Mouse (Mus musculus): Measurements from ENCODE around the gene Hist1h3h. TPM values are rescaled to one million over a fixed set of nuclear protein-coding genes. Genes with fewer than 3 reads are reported as not detected.
"Not testable (repeated sequence)": the region's sequence is repeated elsewhere in the genome, so short reads cannot be mapped to it uniquely, and the experiment has no call there.

Gene Hist1h3h
- polyA plus RNA-seq, 1 experiment from 2014 or later, result 4.4 TPM

- peak overlapping the region; percentile 79 for H3K27ac ChIP-seq (ENCODE audit: low read depth, low read length)
- peaks cover 13% of the 10 kb centered on the region for H3K4me1 ChIP-seq (ENCODE audit: control insufficient read depth, insufficient read depth, low read length)
- no peak for ATAC-seq (replicated peaks; ENCODE audit: insufficient number of reproducible peaks, low FRiP score, low TSS enrichment)
- H3K4me2 ChIP-seq, result peak overlapping the region; percentile 79
- H3K36me3 ChIP-seq (ENCODE audit: control insufficient read depth, insufficient read depth, low read length), result no peaks in the 10 kb centered on the region
- H3K27me3 ChIP-seq (ENCODE audit: control insufficient read depth, insufficient read depth, low read length), result no peaks in the 10 kb centered on the region
- WGBS (ENCODE audit: insufficient replicate concordance), result 6% methylated on average over 5 of the region's 5 CpGs
- peak overlapping the region; percentile 57 for H3K4me3 ChIP-seq (ENCODE audit: low read depth, low read length)
- no peaks in the 10 kb centered on the region for H3K9me3 ChIP-seq (replicated peaks; ENCODE audit: control insufficient read depth, low read length)
- H3K9ac ChIP-seq (ENCODE audit: low read depth, low read length), result peak overlapping the region; percentile 72
Observed at GRCm38 (mm10) chr13:21749387-21750158, 32.1 kb downstream of the Hist1h3h start.

GRCm38 (mm10) chr13:21750159-21751017 lies 32.9 kb downstream of the Hist1h3h start, which contains the start of gene Hist1h4k:
Hist1h4k (minus strand) TSS chr13:21750505.
- peak within 1 kb of the TSS; percentile 57 for H3K4me3 ChIP-seq (ENCODE audit: low read depth, low read length)
- not testable (repeated sequence) for H3K36me3 ChIP-seq (ENCODE audit: control insufficient read depth, insufficient read depth, low read length); H3K27me3 ChIP-seq (ENCODE audit: control insufficient read depth, insufficient read depth, low read length); H3K9me3 ChIP-seq (replicated peaks; ENCODE audit: control insufficient read depth, low read length)
- peak within 1 kb of the TSS; percentile 72 for H3K9ac ChIP-seq (ENCODE audit: low read depth, low read length)
- H3K4me2 ChIP-seq, result peak within 1 kb of the TSS; percentile 79
- WGBS (ENCODE audit: insufficient replicate concordance), result under 1% methylated on average over 45 of the region's 56 CpGs
- peaks cover 13% of the 10 kb centered on the region for H3K4me1 ChIP-seq (ENCODE audit: control insufficient read depth, insufficient read depth, low read length)
- peak; percentile 85 for ATAC-seq (replicated peaks; ENCODE audit: insufficient number of reproducible peaks, low FRiP score, low TSS enrichment)
- H3K27ac ChIP-seq (ENCODE audit: low read depth, low read length), result peak within 1 kb of the TSS; percentile 91

- no peak overlapping the region; the same call in 1 of the 2 replicates for H3K9ac ChIP-seq (ENCODE audit: low read depth, low read length)
Observed at GRCm38 (mm10) chr13:21751417-21751816, 34.0 kb downstream of the Hist1h3h start.

GRCm38 (mm10) chr13:21751827-21752226 lies 34.4 kb downstream of the Hist1h3h start:
- Histone ChIP-seq H3K4me1 (ENCODE audit: control insufficient read depth, insufficient read depth, low read length) (peaks cover 13% of the 10 kb centered on the region), H3K9ac (ENCODE audit: low read depth, low read length) (peak overlapping the region; percentile 22; the same call in 1 of the 2 replicates), H3K4me3 (ENCODE audit: low read depth, low read length) (no peak overlapping the region), H3K27me3 (ENCODE audit: control insufficient read depth, insufficient read depth, low read length) (no peaks in the 10 kb centered on the region), H3K9me3 (replicated peaks; ENCODE audit: control insufficient read depth, low read length) (no peaks in the 10 kb centered on the region), H3K27ac (ENCODE audit: low read depth, low read length) (peak overlapping the region; percentile 85), H3K36me3 (ENCODE audit: control insufficient read depth, insufficient read depth, low read length) (no peaks in the 10 kb centered on the region), H3K4me2 (peak overlapping the region; percentile 62; the same call in 1 of the 2 replicates)
- WGBS (ENCODE audit: insufficient replicate concordance), result 39% methylated on average over 3 of the region's 3 CpGs
- no peak for ATAC-seq (replicated peaks; ENCODE audit: insufficient number of reproducible peaks, low FRiP score, low TSS enrichment)

More at GRCm38 (mm10) chr13:21751417-21751816, 34.0 kb downstream of the Hist1h3h start:
- no peaks in the 10 kb centered on the region for H3K9me3 ChIP-seq (replicated peaks; ENCODE audit: control insufficient read depth, low read length)
- ATAC-seq (replicated peaks; ENCODE audit: insufficient number of reproducible peaks, low FRiP score, low TSS enrichment), result no peak
- H3K4me1 ChIP-seq (ENCODE audit: control insufficient read depth, insufficient read depth, low read length), result peaks cover 13% of the 10 kb centered on the region
- no peaks in the 10 kb centered on the region for H3K36me3 ChIP-seq (ENCODE audit: control insufficient read depth, insufficient read depth, low read length)
- H3K4me2 ChIP-seq, result no peak overlapping the region
- no peak overlapping the region for H3K4me3 ChIP-seq (ENCODE audit: low read depth, low read length)
- peak overlapping the region; percentile 85; the same call in 1 of the 2 replicates for H3K27ac ChIP-seq (ENCODE audit: low read depth, low read length)
- H3K27me3 ChIP-seq (ENCODE audit: control insufficient read depth, insufficient read depth, low read length), result no peaks in the 10 kb centered on the region

GRCm38 (mm10) chr13:21752356-21752755 lies 34.9 kb downstream of the Hist1h3h start:
- Histone ChIP-seq H3K4me3 (ENCODE audit: low read depth, low read length) (no peak overlapping the region), H3K9me3 (replicated peaks; ENCODE audit: control insufficient read depth, low read length) (no peaks in the 10 kb centered on the region), H3K27me3 (ENCODE audit: control insufficient read depth, insufficient read depth, low read length) (no peaks in the 10 kb centered on the region), H3K4me2 (peak overlapping the region; percentile 62), H3K4me1 (ENCODE audit: control insufficient read depth, insufficient read depth, low read length) (peaks cover 13% of the 10 kb centered on the region), H3K27ac (ENCODE audit: low read depth, low read length) (peak overlapping the region; percentile 85), H3K36me3 (ENCODE audit: control insufficient read depth, insufficient read depth, low read length) (no peaks in the 10 kb centered on the region), H3K9ac (ENCODE audit: low read depth, low read length) (no peak overlapping the region)
- 43% methylated on average over 3 of the region's 3 CpGs for WGBS (ENCODE audit: insufficient replicate concordance)
- no peak for ATAC-seq (replicated peaks; ENCODE audit: insufficient number of reproducible peaks, low FRiP score, low TSS enrichment)

GRCm38 (mm10) chr13:21753051-21753523 lies 35.6 kb downstream of the Hist1h3h start:
- peaks cover 13% of the 10 kb centered on the region for H3K4me1 ChIP-seq (ENCODE audit: control insufficient read depth, insufficient read depth, low read length)

GRCm38 (mm10) chr13:21753524-21754285 lies 36.2 kb downstream of the Hist1h3h start, which contains the start of the genes Hist1h2ak and Hist1h2bn:
Hist1h2ak (minus strand) TSS chr13:21753827.
Hist1h2bn (plus strand) TSS chr13:21754123.
- H3K4me3 ChIP-seq (ENCODE audit: low read depth, low read length), result peak within 1 kb of the TSS; percentile 49
- peak; percentile 88 for ATAC-seq (replicated peaks; ENCODE audit: insufficient number of reproducible peaks, low FRiP score, low TSS enrichment)
- WGBS (ENCODE audit: insufficient replicate concordance), result 0% methylated on average over 36 of the region's 50 CpGs
- peak within 1 kb of the TSS; percentile 71 for H3K4me2 ChIP-seq
- H3K27ac ChIP-seq (ENCODE audit: low read depth, low read length), result peak within 1 kb of the TSS; percentile 90
- peaks cover 13% of the 10 kb centered on the region for H3K4me1 ChIP-seq (ENCODE audit: control insufficient read depth, insufficient read depth, low read length)
- H3K36me3 ChIP-seq (ENCODE audit: control insufficient read depth, insufficient read depth, low read length); H3K27me3 ChIP-seq (ENCODE audit: control insufficient read depth, insufficient read depth, low read length); H3K9me3 ChIP-seq (replicated peaks; ENCODE audit: control insufficient read depth, low read length): not testable (repeated sequence)
- peak within 1 kb of the TSS; percentile 76 for H3K9ac ChIP-seq (ENCODE audit: low read depth, low read length)

More at GRCm38 (mm10) chr13:21753051-21753523, 35.6 kb downstream of the Hist1h3h start:
- no peaks in the 10 kb centered on the region for H3K36me3 ChIP-seq (ENCODE audit: control insufficient read depth, insufficient read depth, low read length)
- peak overlapping the region; percentile 62 for H3K4me2 ChIP-seq
- no peak; the same call in 1 of the 2 replicates for ATAC-seq (replicated peaks; ENCODE audit: insufficient number of reproducible peaks, low FRiP score, low TSS enrichment)
- no peaks in the 10 kb centered on the region for H3K27me3 ChIP-seq (ENCODE audit: control insufficient read depth, insufficient read depth, low read length)
- H3K9ac ChIP-seq (ENCODE audit: low read depth, low read length), result peak overlapping the region; percentile 65
- H3K27ac ChIP-seq (ENCODE audit: low read depth, low read length), result peak overlapping the region; percentile 85
- H3K9me3 ChIP-seq (replicated peaks; ENCODE audit: control insufficient read depth, low read length), result no peaks in the 10 kb centered on the region
- WGBS (ENCODE audit: insufficient replicate concordance), result 4% methylated on average over 10 of the region's 10 CpGs
- H3K4me3 ChIP-seq (ENCODE audit: low read depth, low read length), result peak overlapping the region; percentile 42
